In the genomic region with DNA sequence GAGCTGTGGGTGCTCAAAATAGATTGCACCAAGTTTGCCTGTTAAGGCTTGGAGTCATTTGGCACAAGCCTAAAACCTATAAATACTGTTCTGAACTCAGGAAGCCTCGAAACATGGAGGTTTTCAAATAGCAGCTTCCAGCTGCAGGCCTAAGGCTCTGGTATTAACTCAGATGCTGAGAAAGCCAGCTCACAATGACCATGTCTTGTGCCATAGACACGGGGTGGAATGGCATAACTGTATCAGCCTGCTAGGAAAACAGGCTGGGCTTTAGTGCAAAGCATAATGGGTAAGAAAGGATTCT, we compare ENCODE assay signal across 20 mouse cellular contexts.
DNase-seq lines count a peak whose midpoint lies in the region; ATAC-seq and TF ChIP-seq lines count a peak whose summit lies in the region.
"Had no signal": no experiment of that assay in that cellular context is flagged by ENCODE, and none has a peak within 500 bp of the region (broad histone marks: within the 10 kb centered on the region; RNA-seq: fewer than 3 reads in every experiment).

No protein-coding gene starts in this region.

- H3K27me3 ChIP-seq in embryonic facial prominence, embryonic 14.5 days (replicated peaks; ENCODE audit: control insufficient read depth, insufficient read depth, low read length), result no peaks in the 10 kb centered on the region
- no peaks in the 10 kb centered on the region for H3K27me3 ChIP-seq in embryonic facial prominence, embryonic 10.5 days (replicated peaks; ENCODE audit: low read depth, poor library complexity, severe bottlenecking)
- peaks cover 7% of the 10 kb centered on the region for H3K27me3 ChIP-seq in limb, embryonic 11.5 days (ENCODE audit: control insufficient read depth, insufficient read depth, low read length)
- peaks cover 13% of the 10 kb centered on the region; the same call in 1 of the 2 replicates for H3K27me3 ChIP-seq in limb, embryonic 10.5 days (ENCODE audit: low read depth, poor library complexity, severe bottlenecking)
- H3K27me3 ChIP-seq in liver, postnatal 0 days (ENCODE audit: insufficient read depth, low read length), result no peaks in the 10 kb centered on the region
- H3K27me3 ChIP-seq: embryonic facial prominence, embryonic 13.5 days; megakaryocyte, embryonic 14.5 days; midbrain, embryonic 15.5 days had no signal

- H3K9ac ChIP-seq in embryonic facial prominence, embryonic 14.5 days (ENCODE audit: low read depth, low read length), result no peak overlapping the region
- no peak overlapping the region for H3K9ac ChIP-seq in limb, embryonic 11.5 days (ENCODE audit: low read length)
- no peak overlapping the region for H3K9ac ChIP-seq in liver, postnatal 0 days (replicated peaks)
- H3K9ac ChIP-seq: embryonic facial prominence, embryonic 13.5 days; midbrain, embryonic 15.5 days had no signal

- no peak overlapping the region for H3K27ac ChIP-seq in embryonic facial prominence, embryonic 14.5 days (replicated peaks; ENCODE audit: low read depth, low read length)
- H3K27ac ChIP-seq in embryonic facial prominence, embryonic 10.5 days (replicated peaks), result no peak overlapping the region
- H3K27ac ChIP-seq in limb, embryonic 11.5 days (replicated peaks; ENCODE audit: low read depth, low read length), result no peak overlapping the region
- H3K27ac ChIP-seq in limb, embryonic 10.5 days, result no peak overlapping the region
- no peak overlapping the region for H3K27ac ChIP-seq in liver, postnatal 0 days (ENCODE audit: low read depth)
- H3K27ac ChIP-seq: embryonic facial prominence, embryonic 13.5 days; heart, embryonic 10.5 days; midbrain, embryonic 15.5 days had no signal

- no peak for ATAC-seq in embryonic facial prominence, embryonic 14.5 days (ENCODE audit: low read depth)
- ATAC-seq in limb, embryonic 11.5 days (ENCODE audit: insufficient number of reproducible peaks, low FRiP score, low TSS enrichment, low read depth), result peak; percentile 67
- ATAC-seq in liver, postnatal 0 days, result no peak
- ATAC-seq: inflammation-experienced regulatory T-cells, adult 6 months had no signal

- H3K4me2 ChIP-seq in embryonic facial prominence, embryonic 14.5 days (ENCODE audit: low read depth, low read length), result no peak overlapping the region
- no peak overlapping the region for H3K4me2 ChIP-seq in limb, embryonic 11.5 days (ENCODE audit: low read depth, severe bottlenecking)
- H3K4me2 ChIP-seq in liver, postnatal 0 days (ENCODE audit: low read depth, low read length), result no peak overlapping the region
- H3K4me2 ChIP-seq: embryonic facial prominence, embryonic 13.5 days; liver, embryonic 11.5 days; midbrain, embryonic 15.5 days had no signal

- H3K9me3 ChIP-seq in embryonic facial prominence, embryonic 14.5 days (ENCODE audit: control insufficient read depth, low read length), result 0 out of 2 replicates have a peak, but pooled peaks cover 3% of the 10 kb centered on the region
- no peaks in the 10 kb centered on the region for H3K9me3 ChIP-seq in embryonic facial prominence, embryonic 10.5 days
- H3K9me3 ChIP-seq in limb, embryonic 11.5 days (ENCODE audit: control insufficient read depth, low read length), result no peaks in the 10 kb centered on the region
- H3K9me3 ChIP-seq in limb, embryonic 10.5 days (replicated peaks), result no peaks in the 10 kb centered on the region
- 0 out of 2 replicates have a peak, but pooled peaks cover 2% of the 10 kb centered on the region for H3K9me3 ChIP-seq in liver, postnatal 0 days (ENCODE audit: low read length)
- H3K9me3 ChIP-seq: embryonic facial prominence, embryonic 13.5 days; heart, embryonic 10.5 days; midbrain, embryonic 15.5 days had no signal

- H3K4me1 ChIP-seq in embryonic facial prominence, embryonic 14.5 days (ENCODE audit: control insufficient read depth, insufficient read depth, low read length), result no peaks in the 10 kb centered on the region
- no peaks in the 10 kb centered on the region for H3K4me1 ChIP-seq in embryonic facial prominence, embryonic 10.5 days
- H3K4me1 ChIP-seq in limb, embryonic 11.5 days (ENCODE audit: control insufficient read depth, insufficient read depth, low read length), result no peaks in the 10 kb centered on the region
- peaks cover 3% of the 10 kb centered on the region; the same call in 1 of the 2 replicates for H3K4me1 ChIP-seq in limb, embryonic 10.5 days
- H3K4me1 ChIP-seq in liver, postnatal 0 days (ENCODE audit: insufficient read depth), result no peaks in the 10 kb centered on the region
- H3K4me1 ChIP-seq: embryonic facial prominence, embryonic 13.5 days; heart, embryonic 10.5 days; megakaryocyte, embryonic 14.5 days; midbrain, embryonic 15.5 days had no signal

- WGBS in embryonic facial prominence, embryonic 14.5 days, result 57% methylated on average over 2 of the region's 2 CpGs
- 48% methylated on average over 2 of the region's 2 CpGs for WGBS in embryonic facial prominence, embryonic 10.5 days
- WGBS in limb, embryonic 11.5 days, result 22% methylated on average over 2 of the region's 2 CpGs
- 36% methylated on average over 2 of the region's 2 CpGs for WGBS in limb, embryonic 10.5 days
- WGBS in liver, postnatal 0 days (ENCODE audit: insufficient replicate concordance), result 66% methylated on average over 2 of the region's 2 CpGs

- no peak for TF ChIP-seq EP300 in liver, postnatal 0 days (IDR thresholded peaks at IDR 0.05; ENCODE audit: low read depth)

- DNase-seq in embryonic facial prominence, embryonic 14.5 days (ENCODE audit: low spot score), result peak; percentile 12
- DNase-seq in embryonic facial prominence, embryonic 10.5 days (ENCODE audit: low spot score), result no peak
- peak; percentile 5 for DNase-seq in heart, postnatal 4 days
- DNase-seq in heart, postnatal 14 days, result no peak
- DNase-seq in limb, embryonic 11.5 days (ENCODE audit: low spot score), result peak; percentile 29
- DNase-seq in limb, embryonic 10.5 days (ENCODE audit: low spot score), result no peak
- DNase-seq in liver, postnatal 0 days, result no peak
- DNase-seq in thymus, postnatal 25 days, result no peak
- DNase-seq: adrenal gland, postnatal 10 days; cerebellum, adult 9-11 months; gastrocnemius, postnatal 25 days; kidney, adult 8-10 months; lung, adult 2 months; right cerebral cortex, postnatal 4 days had no signal

- no peak for TF ChIP-seq CTCF in liver, postnatal 0 days (IDR thresholded peaks at IDR 0.05; ENCODE audit: low read depth)

- intact Hi-C loops in heart, postnatal 14 days (cut with DNase I), result no loop called here

- no peak overlapping the region for H3K4me3 ChIP-seq in embryonic facial prominence, embryonic 14.5 days (ENCODE audit: low read depth, low read length)
- H3K4me3 ChIP-seq in embryonic facial prominence, embryonic 10.5 days, result no peak overlapping the region
- H3K4me3 ChIP-seq in limb, embryonic 11.5 days (ENCODE audit: low read depth, low read length), result no peak overlapping the region
- H3K4me3 ChIP-seq in limb, embryonic 10.5 days, result no peak overlapping the region
- no peak overlapping the region for H3K4me3 ChIP-seq in liver, postnatal 0 days (ENCODE audit: low read depth, low read length)
- H3K4me3 ChIP-seq: embryonic facial prominence, embryonic 13.5 days; heart, embryonic 10.5 days; megakaryocyte, embryonic 14.5 days; midbrain, embryonic 15.5 days had no signal

- no peaks in the 10 kb centered on the region for H3K36me3 ChIP-seq in embryonic facial prominence, embryonic 14.5 days (ENCODE audit: control insufficient read depth, insufficient read depth, low read length)
- H3K36me3 ChIP-seq in embryonic facial prominence, embryonic 10.5 days (replicated peaks), result no peaks in the 10 kb centered on the region
- H3K36me3 ChIP-seq in limb, embryonic 11.5 days (ENCODE audit: control insufficient read depth, insufficient read depth, low read length), result no peaks in the 10 kb centered on the region
- no peaks in the 10 kb centered on the region for H3K36me3 ChIP-seq in limb, embryonic 10.5 days
- no peaks in the 10 kb centered on the region for H3K36me3 ChIP-seq in liver, postnatal 0 days (replicated peaks; ENCODE audit: insufficient read depth, low read length)
- H3K36me3 ChIP-seq: embryonic facial prominence, embryonic 13.5 days; heart, embryonic 10.5 days; midbrain, embryonic 15.5 days had no signal

Comparison
In these comparisons a context has a peak if more than half of its experiments do, and no peak if none do; other contexts are left out.
1. DNase-seq: peak in embryonic facial prominence, embryonic 14.5 days (single experiment), heart, postnatal 4 days (single experiment) and limb, embryonic 11.5 days (single experiment); none in embryonic facial prominence, embryonic 10.5 days (single experiment), heart, postnatal 14 days (0 of 2), limb, embryonic 10.5 days (single experiment), liver, postnatal 0 days (single experiment) and thymus, postnatal 25 days (single experiment).